Mouse (Mus musculus): ENCODE results near the gene Olfr1406.

DNA sequence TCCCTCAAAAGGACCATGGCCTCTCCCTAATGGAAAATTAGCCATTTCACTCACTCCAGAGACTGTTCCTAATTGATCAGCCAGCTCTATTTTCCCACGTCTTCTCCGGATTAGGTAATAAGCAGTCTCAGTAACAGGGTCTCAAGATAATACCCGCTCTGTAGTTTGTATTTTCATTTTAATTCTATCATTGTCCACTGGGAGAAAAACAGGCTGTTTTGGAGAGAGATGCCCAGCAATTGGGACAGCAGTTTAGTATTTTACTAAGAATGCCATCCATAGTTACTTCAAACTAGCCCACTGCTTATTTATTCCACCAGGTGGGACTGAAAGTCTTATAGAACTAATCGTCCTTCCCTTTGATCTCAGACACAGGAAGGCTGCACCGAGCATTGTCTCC lies 7.1 kb upstream of the Olfr1406 start, which contains the start of gene Olfr218:
- no peak for TF ChIP-seq CTCF (IDR thresholded peaks at IDR 0.05; ENCODE audit: borderline replicate concordance, insufficient read depth, low read length)
- TF ChIP-seq POLR2A (IDR thresholded peaks at IDR 0.05; ENCODE audit: low read depth, low read length), result no peak
